Mouse (Mus musculus): ENCODE measurements around the gene Rnf185. TPM values are rescaled to one million over a fixed set of nuclear protein-coding genes. Genes with fewer than 3 reads are reported as not detected.

Rnf185 gene
- polyA plus RNA-seq, 1 experiment from 2014 or later = 19.4 TPM

- Histone ChIP-seq H3K9ac (ENCODE audit: low read length) (no peak overlapping the region), H3K4me3 (ENCODE audit: low read depth, low read length) (no peak overlapping the region), H3K4me1 (replicated peaks; ENCODE audit: control insufficient read depth, insufficient read depth) (no peaks in the 10 kb centered on the region), H3K9me3 (ENCODE audit: control insufficient read depth, low read length) (no peaks in the 10 kb centered on the region), H3K36me3 (ENCODE audit: control insufficient read depth, insufficient read depth, low read length) (no peaks in the 10 kb centered on the region; the same call in 1 of the 2 replicates), H3K27ac (replicated peaks) (no peak overlapping the region), H3K4me2 (replicated peaks; ENCODE audit: low read depth) (no peak overlapping the region), H3K27me3 (ENCODE audit: control insufficient read depth, insufficient read depth, low read length) (no peaks in the 10 kb centered on the region)
- ATAC-seq (ENCODE audit: low FRiP score, low TSS enrichment) (0 out of 2 replicates have a peak, but pooled peaks have one; percentile 4), DNase-seq (ENCODE audit: low spot score) (no peak)
- TF ChIP-seq CTCF (IDR thresholded peaks at IDR 0.05; ENCODE audit: low read depth) = no peak
- no peak for TF ChIP-seq EP300 (optimal IDR thresholded peaks at IDR 0.05)
- 66% methylated on average over 6 of the region's 6 CpGs for WGBS
These were observed 70.9 kb downstream of the Rnf185 start for GRCm38 (mm10) chr11:3381148-3381814.

- no peaks in the 10 kb centered on the region for H3K27me3 ChIP-seq (ENCODE audit: control insufficient read depth, insufficient read depth, low read length)
- no peak overlapping the region for H3K4me3 ChIP-seq (ENCODE audit: low read depth, low read length)
- TF ChIP-seq CTCF (IDR thresholded peaks at IDR 0.05; ENCODE audit: low read depth) (no peak), EP300 (optimal IDR thresholded peaks at IDR 0.05) (no peak)
- no peak overlapping the region for H3K4me2 ChIP-seq (replicated peaks; ENCODE audit: low read depth)
- no peaks in the 10 kb centered on the region for H3K9me3 ChIP-seq (ENCODE audit: control insufficient read depth, low read length)
- H3K4me1 ChIP-seq (replicated peaks; ENCODE audit: control insufficient read depth, insufficient read depth) = no peaks in the 10 kb centered on the region
- WGBS = 56% methylated on average over 4 of the region's 4 CpGs
- ATAC-seq (ENCODE audit: low FRiP score, low TSS enrichment) (peak; percentile 83), DNase-seq (ENCODE audit: low spot score) (peak; percentile 86)
- no peak overlapping the region for H3K27ac ChIP-seq (replicated peaks)
- H3K36me3 ChIP-seq (ENCODE audit: control insufficient read depth, insufficient read depth, low read length) = no peaks in the 10 kb centered on the region; the same call in 1 of the 2 replicates
- H3K9ac ChIP-seq (ENCODE audit: low read length) = no peak overlapping the region
These were observed 72.7 kb downstream of the Rnf185 start for GRCm38 (mm10) chr11:3379427-3379826.

GRCm38 (mm10) chr11:3374741-3375140 is 77.4 kb downstream of the Rnf185 start:
- H3K36me3 ChIP-seq (ENCODE audit: control insufficient read depth, insufficient read depth, low read length) = no peaks in the 10 kb centered on the region; the same call in 1 of the 2 replicates
- no peaks in the 10 kb centered on the region for H3K27me3 ChIP-seq (ENCODE audit: control insufficient read depth, insufficient read depth, low read length)
- TF ChIP-seq CTCF (IDR thresholded peaks at IDR 0.05; ENCODE audit: low read depth) = no peak
- TF ChIP-seq EP300 (optimal IDR thresholded peaks at IDR 0.05) = no peak
- 56% methylated on average over 12 of the region's 12 CpGs for WGBS
- 0 out of 2 replicates have a peak, but pooled peaks cover 3% of the 10 kb centered on the region for H3K4me1 ChIP-seq (replicated peaks; ENCODE audit: control insufficient read depth, insufficient read depth)
- peak overlapping the region; percentile 21; the same call in 1 of the 2 replicates for H3K4me2 ChIP-seq (replicated peaks; ENCODE audit: low read depth)
- 0 out of 2 replicates have a peak overlapping the region, but pooled peaks have one; percentile 28 for H3K9ac ChIP-seq (ENCODE audit: low read length)
- DNase-seq (ENCODE audit: low spot score) (no peak), ATAC-seq (ENCODE audit: low FRiP score, low TSS enrichment) (no peak)
- H3K4me3 ChIP-seq (ENCODE audit: low read depth, low read length) = no peak overlapping the region
- no peaks in the 10 kb centered on the region for H3K9me3 ChIP-seq (ENCODE audit: control insufficient read depth, low read length)
- H3K27ac ChIP-seq (replicated peaks) = peak overlapping the region; percentile 70; the same call in 1 of the 2 replicates

GRCm38 (mm10) chr11:3374293-3374645 is 77.9 kb downstream of the Rnf185 start:
- Histone ChIP-seq H3K4me2 (replicated peaks; ENCODE audit: low read depth) (peak overlapping the region; percentile 21), H3K9me3 (ENCODE audit: control insufficient read depth, low read length) (no peaks in the 10 kb centered on the region), H3K36me3 (ENCODE audit: control insufficient read depth, insufficient read depth, low read length) (no peaks in the 10 kb centered on the region; the same call in 1 of the 2 replicates), H3K4me1 (replicated peaks; ENCODE audit: control insufficient read depth, insufficient read depth) (0 out of 2 replicates have a peak, but pooled peaks cover 4% of the 10 kb centered on the region), H3K9ac (ENCODE audit: low read length) (peak overlapping the region; percentile 28; the same call in 1 of the 2 replicates), H3K27me3 (ENCODE audit: control insufficient read depth, insufficient read depth, low read length) (no peaks in the 10 kb centered on the region), H3K27ac (replicated peaks) (peak overlapping the region; percentile 70), H3K4me3 (ENCODE audit: low read depth, low read length) (no peak overlapping the region)
- ATAC-seq (ENCODE audit: low FRiP score, low TSS enrichment) (peak; percentile 18; the same call in 1 of the 2 replicates), DNase-seq (ENCODE audit: low spot score) (peak; percentile 37)
- 18% methylated on average over 7 of the region's 7 CpGs for WGBS
- TF ChIP-seq CTCF (IDR thresholded peaks at IDR 0.05; ENCODE audit: low read depth) = no peak

- DNase-seq (ENCODE audit: low spot score) = peak; percentile 29
- H3K4me2 ChIP-seq (replicated peaks; ENCODE audit: low read depth) = peak overlapping the region; percentile 21
- no peak overlapping the region for H3K9ac ChIP-seq (ENCODE audit: low read length)
These were observed 78.4 kb downstream of the Rnf185 start for GRCm38 (mm10) chr11:3373591-3374292.

More at GRCm38 (mm10) chr11:3373591-3374292, 78.4 kb downstream of the Rnf185 start:
- no peak overlapping the region for H3K4me3 ChIP-seq (ENCODE audit: low read depth, low read length)
- no peak for ATAC-seq (ENCODE audit: low FRiP score, low TSS enrichment)
- TF ChIP-seq CTCF (IDR thresholded peaks at IDR 0.05; ENCODE audit: low read depth) (no peak), EP300 (optimal IDR thresholded peaks at IDR 0.05) (no peak)
- peak overlapping the region; percentile 70 for H3K27ac ChIP-seq (replicated peaks)
- H3K4me1 ChIP-seq (replicated peaks; ENCODE audit: control insufficient read depth, insufficient read depth) = 0 out of 2 replicates have a peak, but pooled peaks cover 5% of the 10 kb centered on the region
- no peaks in the 10 kb centered on the region for H3K9me3 ChIP-seq (ENCODE audit: control insufficient read depth, low read length)
- 20% methylated on average over 7 of the region's 7 CpGs for WGBS
- H3K36me3 ChIP-seq (ENCODE audit: control insufficient read depth, insufficient read depth, low read length) = peaks cover under 1% of the 10 kb centered on the region; the same call in 1 of the 2 replicates
- H3K27me3 ChIP-seq (ENCODE audit: control insufficient read depth, insufficient read depth, low read length) = no peaks in the 10 kb centered on the region
